Mouse (Mus musculus): ENCODE data around the gene Rplp0. TPM values are rescaled to one million over a fixed set of nuclear protein-coding genes. Genes with fewer than 3 reads are reported as not detected.
"Not testable (repeated sequence)": the region's sequence is repeated elsewhere in the genome, so short reads cannot be mapped to it uniquely, and the experiment has no call there.

Rplp0 gene
- polyA plus RNA-seq, 1 experiment from 2014 or later = 1,038 TPM

- Histone ChIP-seq H3K4me2 (ENCODE audit: low read length) (no peak overlapping the region), H3K4me1 (ENCODE audit: control insufficient read depth, insufficient read depth, low read length) (no peaks in the 10 kb centered on the region), H3K9ac (replicated peaks; ENCODE audit: low read length) (no peak overlapping the region), H3K36me3 (ENCODE audit: control insufficient read depth, insufficient read depth, low read length) (no peaks in the 10 kb centered on the region), H3K9me3 (ENCODE audit: control insufficient read depth, low read length) (no peaks in the 10 kb centered on the region), H3K27me3 (ENCODE audit: control insufficient read depth, insufficient read depth, low read length) (no peaks in the 10 kb centered on the region), H3K27ac (replicated peaks; ENCODE audit: low read depth, low read length) (no peak overlapping the region), H3K4me3 (replicated peaks; ENCODE audit: low read depth, low read length) (no peak overlapping the region)
- no peak for DNase-seq
- no peak for ATAC-seq (ENCODE audit: low FRiP score, low TSS enrichment)
- WGBS = 80% methylated on average over 32 of the region's 32 CpGs
Measured at GRCm38 (mm10) chr5:115516081-115516907, 43.0 kb upstream of the Rplp0 start.

- 92% methylated on average over 7 of the region's 7 CpGs for WGBS
- Histone ChIP-seq H3K27ac (replicated peaks; ENCODE audit: low read depth, low read length) (no peak overlapping the region), H3K36me3 (ENCODE audit: control insufficient read depth, insufficient read depth, low read length) (no peaks in the 10 kb centered on the region), H3K4me2 (ENCODE audit: low read length) (no peak overlapping the region), H3K9ac (replicated peaks; ENCODE audit: low read length) (no peak overlapping the region), H3K27me3 (ENCODE audit: control insufficient read depth, insufficient read depth, low read length) (no peaks in the 10 kb centered on the region), H3K4me1 (ENCODE audit: control insufficient read depth, insufficient read depth, low read length) (no peaks in the 10 kb centered on the region), H3K9me3 (ENCODE audit: control insufficient read depth, low read length) (no peaks in the 10 kb centered on the region), H3K4me3 (replicated peaks; ENCODE audit: low read depth, low read length) (no peak overlapping the region)
- no peak for ATAC-seq (ENCODE audit: low FRiP score, low TSS enrichment)
- DNase-seq = no peak
Measured at GRCm38 (mm10) chr5:115516908-115517307, 42.4 kb upstream of the Rplp0 start.

- Histone ChIP-seq H3K27me3 (ENCODE audit: control insufficient read depth, insufficient read depth, low read length) (no peaks in the 10 kb centered on the region), H3K4me1 (ENCODE audit: control insufficient read depth, insufficient read depth, low read length) (no peaks in the 10 kb centered on the region), H3K9me3 (ENCODE audit: control insufficient read depth, low read length) (no peaks in the 10 kb centered on the region), H3K27ac (replicated peaks; ENCODE audit: low read depth, low read length) (no peak overlapping the region), H3K36me3 (ENCODE audit: control insufficient read depth, insufficient read depth, low read length) (no peaks in the 10 kb centered on the region), H3K4me2 (ENCODE audit: low read length) (no peak overlapping the region), H3K4me3 (replicated peaks; ENCODE audit: low read depth, low read length) (no peak overlapping the region), H3K9ac (replicated peaks; ENCODE audit: low read length) (no peak overlapping the region)
- no peak for DNase-seq
- 95% methylated on average over 9 of the region's 9 CpGs for WGBS
- no peak for ATAC-seq (ENCODE audit: low FRiP score, low TSS enrichment)
Measured at GRCm38 (mm10) chr5:115517501-115517900, 41.8 kb upstream of the Rplp0 start.

GRCm38 (mm10) chr5:115518214-115518613, 41.1 kb upstream of the Rplp0 start:
- WGBS = 92% methylated on average over 8 of the region's 8 CpGs
- DNase-seq; H3K27me3 ChIP-seq (ENCODE audit: control insufficient read depth, insufficient read depth, low read length); H3K9ac ChIP-seq (replicated peaks; ENCODE audit: low read length); ATAC-seq (ENCODE audit: low FRiP score, low TSS enrichment); H3K4me1 ChIP-seq (ENCODE audit: control insufficient read depth, insufficient read depth, low read length); H3K4me3 ChIP-seq (replicated peaks; ENCODE audit: low read depth, low read length); H3K4me2 ChIP-seq (ENCODE audit: low read length); H3K36me3 ChIP-seq (ENCODE audit: control insufficient read depth, insufficient read depth, low read length); H3K27ac ChIP-seq (replicated peaks; ENCODE audit: low read depth, low read length); H3K9me3 ChIP-seq (ENCODE audit: control insufficient read depth, low read length): not testable (repeated sequence)

- Histone ChIP-seq H3K9ac (replicated peaks; ENCODE audit: low read length) (no peak overlapping the region), H3K4me2 (ENCODE audit: low read length) (no peak overlapping the region), H3K4me1 (ENCODE audit: control insufficient read depth, insufficient read depth, low read length) (no peaks in the 10 kb centered on the region), H3K4me3 (replicated peaks; ENCODE audit: low read depth, low read length) (no peak overlapping the region), H3K27ac (replicated peaks; ENCODE audit: low read depth, low read length) (0 out of 2 replicates have a peak overlapping the region, but pooled peaks have one; percentile 8), H3K9me3 (ENCODE audit: control insufficient read depth, low read length) (no peaks in the 10 kb centered on the region), H3K27me3 (ENCODE audit: control insufficient read depth, insufficient read depth, low read length) (no peaks in the 10 kb centered on the region), H3K36me3 (ENCODE audit: control insufficient read depth, insufficient read depth, low read length) (no peaks in the 10 kb centered on the region)
- DNase-seq (no peak), ATAC-seq (ENCODE audit: low FRiP score, low TSS enrichment) (no peak)
- 76% methylated on average over 21 of the region's 21 CpGs for WGBS
Measured at GRCm38 (mm10) chr5:115520325-115520869, 38.9 kb upstream of the Rplp0 start.

GRCm38 (mm10) chr5:115521553-115522461, 37.5 kb upstream of the Rplp0 start:
- WGBS = 84% methylated on average over 20 of the region's 21 CpGs
- no peaks in the 10 kb centered on the region for H3K9me3 ChIP-seq (ENCODE audit: control insufficient read depth, low read length)
- no peak overlapping the region for H3K9ac ChIP-seq (replicated peaks; ENCODE audit: low read length)
- ATAC-seq (ENCODE audit: low FRiP score, low TSS enrichment) (no peak), DNase-seq (no peak)
- H3K4me3 ChIP-seq (replicated peaks; ENCODE audit: low read depth, low read length) = no peak overlapping the region
- H3K4me1 ChIP-seq (ENCODE audit: control insufficient read depth, insufficient read depth, low read length) = no peaks in the 10 kb centered on the region
- no peaks in the 10 kb centered on the region for H3K27me3 ChIP-seq (ENCODE audit: control insufficient read depth, insufficient read depth, low read length)
- H3K4me2 ChIP-seq (ENCODE audit: low read length) = no peak overlapping the region
- no peak overlapping the region for H3K27ac ChIP-seq (replicated peaks; ENCODE audit: low read depth, low read length)
- no peaks in the 10 kb centered on the region for H3K36me3 ChIP-seq (ENCODE audit: control insufficient read depth, insufficient read depth, low read length)

- H3K27me3 ChIP-seq (ENCODE audit: control insufficient read depth, insufficient read depth, low read length) = no peaks in the 10 kb centered on the region
- no peak for DNase-seq
- H3K36me3 ChIP-seq (ENCODE audit: control insufficient read depth, insufficient read depth, low read length) = no peaks in the 10 kb centered on the region
- no peaks in the 10 kb centered on the region for H3K9me3 ChIP-seq (ENCODE audit: control insufficient read depth, low read length)
- ATAC-seq (ENCODE audit: low FRiP score, low TSS enrichment) = no peak
- H3K4me3 ChIP-seq (replicated peaks; ENCODE audit: low read depth, low read length) = no peak overlapping the region
- no peak overlapping the region for H3K27ac ChIP-seq (replicated peaks; ENCODE audit: low read depth, low read length)
- H3K4me2 ChIP-seq (ENCODE audit: low read length) = no peak overlapping the region
- no peaks in the 10 kb centered on the region for H3K4me1 ChIP-seq (ENCODE audit: control insufficient read depth, insufficient read depth, low read length)
- 90% methylated on average over 4 of the region's 4 CpGs for WGBS
- no peak overlapping the region; the same call in 1 of the 2 replicates for H3K9ac ChIP-seq (replicated peaks; ENCODE audit: low read length)
Measured at GRCm38 (mm10) chr5:115522531-115522930, 36.7 kb upstream of the Rplp0 start.

GRCm38 (mm10) chr5:115522981-115523499, 36.2 kb upstream of the Rplp0 start:
- no peak for DNase-seq
- WGBS = 80% methylated on average over 15 of the region's 15 CpGs
- no peak overlapping the region for H3K9ac ChIP-seq (replicated peaks; ENCODE audit: low read length)

More at GRCm38 (mm10) chr5:115522981-115523499, 36.2 kb upstream of the Rplp0 start:
- Histone ChIP-seq H3K4me1 (ENCODE audit: control insufficient read depth, insufficient read depth, low read length) (no peaks in the 10 kb centered on the region), H3K27ac (replicated peaks; ENCODE audit: low read depth, low read length) (no peak overlapping the region), H3K9me3 (ENCODE audit: control insufficient read depth, low read length) (no peaks in the 10 kb centered on the region), H3K4me3 (replicated peaks; ENCODE audit: low read depth, low read length) (no peak overlapping the region), H3K36me3 (ENCODE audit: control insufficient read depth, insufficient read depth, low read length) (no peaks in the 10 kb centered on the region), H3K27me3 (ENCODE audit: control insufficient read depth, insufficient read depth, low read length) (no peaks in the 10 kb centered on the region), H3K4me2 (ENCODE audit: low read length) (no peak overlapping the region)
- ATAC-seq (ENCODE audit: low FRiP score, low TSS enrichment) = no peak
